Mouse (Mus musculus) kidney, postnatal 14 days (tissue): Measurements from ENCODE around the gene Cd164.

ENCODE experiments used
- DNase-seq: peaks from one replicate; pipeline ENCODE4 v3.0.0; 2022; ENCODE audit warnings: mixed read lengths

Gene Cd164

GRCm38 (mm10) chr10:41518981-41519618, at the start of gene Cd164:
TSS of gene Cd164 (plus strand) at chr10:41519414.
- peak; percentile 95 for DNase-seq

DNA sequence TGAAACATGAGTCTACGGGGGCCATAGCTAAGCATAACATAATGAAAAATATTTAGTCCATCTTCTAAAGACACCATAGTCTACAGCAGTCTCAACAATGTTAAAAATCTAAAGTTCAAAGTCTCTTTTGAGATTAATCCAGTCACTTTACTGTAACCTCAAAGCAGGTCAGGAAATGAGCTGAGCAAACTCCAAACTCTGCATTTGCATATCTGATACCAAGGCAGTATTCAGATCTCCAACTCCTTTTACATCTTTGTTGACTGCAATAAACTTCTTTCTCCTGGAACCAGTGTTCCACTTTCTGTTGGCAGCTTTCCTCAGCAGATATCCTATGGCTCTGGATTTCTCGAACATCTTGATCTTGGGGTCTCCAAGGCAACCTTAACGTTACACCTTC, 48.5 kb upstream of the Cd164 start:
- DNase-seq: no peak

DNA sequence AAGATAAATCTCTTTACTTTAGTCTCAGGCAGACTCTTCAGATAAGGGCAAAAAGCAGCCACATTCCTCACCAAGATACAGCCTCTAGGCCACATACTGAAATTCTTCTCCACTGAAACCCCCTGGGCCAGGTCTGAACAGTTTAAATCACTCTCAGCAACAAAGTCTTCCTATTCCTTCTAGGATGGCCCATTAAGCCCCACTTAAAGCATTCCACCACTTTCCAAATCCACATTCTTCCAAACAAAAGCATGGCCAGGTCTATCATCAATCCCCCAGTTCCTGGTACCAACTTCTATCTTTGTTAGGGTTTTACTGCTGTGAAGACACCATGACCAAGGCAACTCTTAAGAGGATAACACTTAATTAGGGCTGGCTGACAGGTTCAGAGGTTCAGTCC, 46.7 kb upstream of the Cd164 start:
- DNase-seq: no peak

- no peak for DNase-seq
Observed at GRCm38 (mm10) chr10:41472962-41473481, 46.2 kb upstream of the Cd164 start.

DNA sequence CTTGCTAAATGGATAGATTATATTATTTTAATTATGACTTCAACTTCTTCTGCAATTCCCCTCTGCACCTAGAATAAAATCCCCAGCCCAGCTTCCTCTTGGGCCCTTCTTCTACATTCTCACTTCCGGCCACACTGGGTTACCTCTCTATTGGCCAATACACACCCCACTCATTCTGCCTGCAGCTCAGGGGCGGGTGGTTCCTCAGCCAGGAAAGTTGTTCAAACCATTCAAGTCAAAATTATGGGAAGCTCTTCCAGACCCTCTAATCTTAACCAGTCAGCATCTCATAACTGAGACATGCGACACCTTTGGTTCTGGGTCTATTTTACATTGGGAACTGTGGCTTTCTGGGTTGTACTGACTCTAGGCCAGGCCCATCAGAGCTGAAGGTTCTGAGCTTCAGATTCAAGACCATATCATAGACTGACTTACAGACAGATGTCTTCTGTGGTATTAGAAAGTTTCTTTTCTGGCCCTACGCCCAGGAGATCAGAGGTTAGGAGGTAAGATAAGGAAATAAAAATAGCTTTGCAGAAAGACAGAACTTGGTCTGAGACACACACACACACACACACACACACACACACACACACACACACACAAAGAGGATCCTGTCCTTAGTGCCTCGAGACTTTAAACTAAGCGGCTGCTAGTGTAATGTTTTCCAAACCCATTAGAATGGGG, 45.3 kb upstream of the Cd164 start:
- DNase-seq: peak; percentile 35

- DNase-seq: no peak
Observed at GRCm38 (mm10) chr10:41474981-41475391, 44.2 kb upstream of the Cd164 start.

GRCm38 (mm10) chr10:41476171-41477017, 42.8 kb upstream of the Cd164 start, which contains the start of gene Mical1:
TSS of gene Mical1 (plus strand) at chr10:41476314.
- peak; percentile 61 for DNase-seq

DNA sequence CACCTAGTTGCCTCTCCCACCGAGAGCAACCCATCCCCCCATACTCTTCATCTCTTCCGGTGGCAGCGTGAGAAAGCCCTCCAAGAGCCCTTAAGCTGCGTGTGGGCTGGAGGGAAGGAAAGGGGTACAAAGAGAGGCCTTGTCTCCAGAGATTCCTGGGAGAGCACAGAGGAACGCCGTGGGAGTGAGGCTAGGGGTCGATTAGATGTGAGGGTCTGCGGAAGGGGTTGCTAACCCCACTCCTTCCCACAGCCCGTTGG, 42.3 kb upstream of the Cd164 start:
- DNase-seq: no peak

DNA sequence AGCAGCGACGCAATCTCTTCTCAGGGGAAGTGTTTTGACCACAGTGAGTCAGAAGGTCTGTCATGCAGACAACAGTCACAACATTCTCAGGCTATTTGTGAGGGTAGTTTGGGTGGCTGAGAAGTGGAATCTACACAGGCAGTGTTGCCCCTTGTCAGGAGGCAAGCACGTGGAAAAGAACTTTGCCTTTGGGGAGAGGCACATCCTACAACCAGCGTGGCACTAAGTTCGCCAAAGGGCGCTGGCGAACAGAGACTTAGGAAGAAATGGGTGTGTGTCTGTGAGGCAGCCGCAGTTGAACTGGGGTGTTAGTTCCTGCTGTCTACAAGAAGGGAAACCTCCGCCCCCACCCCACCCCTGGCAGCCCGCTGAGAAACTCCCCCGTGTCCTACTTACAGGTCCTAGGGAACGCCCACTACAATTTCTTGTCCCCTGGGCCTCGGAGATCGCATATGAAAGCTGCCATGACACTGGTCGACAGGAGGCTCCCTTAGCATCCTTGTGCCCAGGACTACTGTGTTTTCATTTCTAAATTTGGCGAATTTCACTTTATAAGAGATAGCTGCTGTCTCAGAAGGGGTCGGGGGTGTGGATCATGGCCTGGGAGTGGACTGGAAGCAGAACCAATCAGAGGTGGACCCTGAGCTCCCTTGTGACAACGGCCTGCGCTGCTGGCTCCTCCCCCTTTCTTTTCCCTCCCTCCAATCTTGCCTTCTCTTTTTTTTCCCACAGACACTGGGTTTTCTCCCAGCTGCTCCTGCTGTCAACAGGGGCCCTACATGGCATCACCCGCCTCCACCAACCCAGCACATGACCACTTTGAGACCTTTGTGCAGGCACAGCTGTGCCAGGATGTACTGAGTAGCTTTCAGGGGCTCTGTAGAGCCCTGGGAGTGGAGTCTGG, 41.7 kb upstream of the Cd164 start:
- DNase-seq: peak; percentile 70

GRCm38 (mm10) chr10:41479961-41480360, 39.3 kb upstream of the Cd164 start:
- no peak for DNase-seq

- DNase-seq: no peak
Observed at GRCm38 (mm10) chr10:41480938-41481880, 38.0 kb upstream of the Cd164 start.

DNA sequence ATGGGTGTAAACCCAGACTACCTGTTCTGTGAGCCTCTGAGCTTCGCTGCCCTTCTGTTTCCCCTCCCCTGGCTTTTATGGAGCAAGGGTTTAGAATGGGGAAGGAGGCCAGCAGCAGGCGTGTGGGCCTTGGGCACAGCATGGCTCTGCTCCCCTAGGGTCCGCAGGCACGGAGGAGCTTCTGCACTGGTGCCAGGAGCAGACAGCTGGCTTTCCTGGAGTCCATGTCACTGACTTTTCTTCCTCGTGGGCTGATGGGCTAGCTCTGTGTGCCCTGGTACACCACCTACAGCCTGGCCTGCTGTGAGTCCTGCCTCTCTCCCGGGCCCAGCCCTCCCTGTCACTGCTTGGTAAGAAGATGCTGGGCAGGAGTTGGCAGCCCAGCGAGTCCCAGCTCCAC, 36.8 kb upstream of the Cd164 start:
- DNase-seq: no peak

GRCm38 (mm10) chr10:41485778-41486177, 33.4 kb upstream of the Cd164 start:
- DNase-seq: no peak

GRCm38 (mm10) chr10:41486506-41487170, 32.6 kb upstream of the Cd164 start:
- DNase-seq: no peak

DNA sequence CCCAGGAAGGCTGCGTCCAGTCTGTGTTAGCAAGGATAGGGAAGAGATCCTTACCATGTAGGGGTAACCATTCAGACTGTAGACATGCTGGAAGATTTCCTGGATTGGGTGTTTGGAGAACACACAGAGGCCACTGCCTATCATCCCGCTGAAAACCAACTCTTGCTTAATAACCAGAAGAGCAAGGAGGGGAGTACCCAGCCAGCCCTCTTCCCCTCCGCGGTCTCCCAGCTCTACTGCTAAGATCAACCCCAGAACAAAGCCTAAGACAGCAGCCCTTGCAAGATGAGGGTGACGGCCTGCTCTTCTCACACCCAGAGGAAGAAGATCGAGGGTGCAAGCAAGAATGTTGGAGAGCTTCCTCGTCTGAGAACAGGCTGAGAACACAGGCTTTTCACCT, 30.3 kb upstream of the Cd164 start:
- DNase-seq: no peak

DNA sequence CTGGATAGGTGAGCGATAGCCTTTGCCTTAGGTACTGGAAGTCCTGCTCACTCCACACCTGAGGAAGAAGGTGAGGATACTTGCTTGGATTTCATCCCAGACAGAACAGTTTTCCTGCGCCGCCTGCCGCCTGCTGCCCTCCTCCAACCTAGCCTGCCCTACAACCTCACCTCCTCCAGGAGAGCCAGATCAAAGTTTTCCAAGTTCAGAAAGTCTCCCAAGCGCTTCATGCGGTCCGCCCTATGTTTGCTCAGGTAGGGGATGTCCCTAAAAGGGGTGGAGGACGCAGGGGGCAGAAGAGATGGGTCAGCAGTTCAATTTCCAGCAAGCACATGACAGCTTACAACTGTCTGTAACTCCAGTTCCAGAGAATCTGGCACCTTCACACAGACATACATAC, 29.9 kb upstream of the Cd164 start:
- peak; percentile 58 for DNase-seq

- DNase-seq: peak; percentile 98
Observed at GRCm38 (mm10) chr10:41489708-41490517, 29.3 kb upstream of the Cd164 start, which contains the start of the genes Smpd2 and Ppil6. TSS of gene Smpd2 (minus strand) at chr10:41490369. TSS of gene Ppil6 (plus strand) at chr10:41490439.

- DNase-seq: no peak
Observed at GRCm38 (mm10) chr10:41490518-41490873, 28.7 kb upstream of the Cd164 start.

- DNase-seq: peak; percentile 53
Observed at GRCm38 (mm10) chr10:41491111-41491510, 28.1 kb upstream of the Cd164 start.

- DNase-seq: peak; percentile 77
Observed at GRCm38 (mm10) chr10:41500941-41501340, 18.3 kb upstream of the Cd164 start.
